In the genomic region with DNA sequence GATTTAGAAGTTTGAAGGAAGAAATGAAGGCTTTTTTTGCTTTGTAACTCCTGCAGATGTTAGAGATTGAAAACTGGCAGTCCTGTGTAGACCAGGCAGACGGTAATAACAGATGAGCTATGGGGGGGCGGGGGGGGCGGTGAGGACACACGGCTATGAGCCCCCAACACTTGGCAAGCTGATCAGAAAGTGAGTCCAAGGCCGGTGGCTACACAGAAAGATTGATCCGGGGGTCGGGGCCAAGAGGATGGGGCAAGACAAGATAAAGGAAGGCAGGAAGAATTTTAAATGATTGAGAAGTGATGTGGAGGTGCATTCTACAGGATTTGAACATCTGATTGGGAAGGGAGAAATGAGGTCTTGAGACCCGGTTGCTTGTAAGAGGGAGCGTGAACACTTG, we compare ENCODE assay signal across 8 mouse cellular contexts. TPM values are rescaled to one million over a fixed set of nuclear protein-coding genes. Genes with fewer than 3 reads are reported as not detected.
DNase-seq lines count a peak whose midpoint lies in the region; ATAC-seq and TF ChIP-seq lines count a peak whose summit lies in the region.

No protein-coding gene starts in this region.

- no peak for TF ChIP-seq CTCF in testis, adult 2 months (IDR thresholded peaks at IDR 0.05; ENCODE audit: control insufficient read depth, insufficient read depth, insufficient replicate concordance, low read depth, low read length)

- peak overlapping the region; percentile 96 for H3K4me2 ChIP-seq in liver, embryonic 13.5 days

- peak overlapping the region; percentile 98 for H3K4me3 ChIP-seq in testis, adult 2 months (ENCODE audit: control insufficient read depth, low read depth, low read length)
- H3K4me3 ChIP-seq in liver, embryonic 13.5 days (replicated peaks), result peak overlapping the region; percentile 74

- DNase-seq in cerebellum, postnatal 10 days, result peak; percentile 48 to 59
- DNase-seq in testis, postnatal 10 days (ENCODE audit: low spot score), result no peak
- no peak for DNase-seq in liver, embryonic 13.5 days
- no peak for DNase-seq in adrenal gland, postnatal 25 days
- DNase-seq in retina, postnatal 1 day, result no peak

- H3K4me1 ChIP-seq in testis, adult 2 months (ENCODE audit: control insufficient read depth, insufficient read depth, low read length), result peaks cover 16% of the 10 kb centered on the region
- H3K4me1 ChIP-seq in liver, embryonic 13.5 days (replicated peaks), result peaks cover 22% of the 10 kb centered on the region

- H3K27ac ChIP-seq in testis, adult 2 months (ENCODE audit: control insufficient read depth, insufficient read depth, low read depth, low read length), result peak overlapping the region; percentile 88
- H3K27ac ChIP-seq in liver, embryonic 13.5 days, result no peak overlapping the region

- 31% methylated on average over 9 of the region's 9 CpGs for WGBS in liver, embryonic 13.5 days (ENCODE audit: insufficient replicate concordance)

- H3K9me3 ChIP-seq in liver, embryonic 13.5 days (replicated peaks), result no peaks in the 10 kb centered on the region

- no peaks in the 10 kb centered on the region for H3K27me3 ChIP-seq in testis, adult 2 months (ENCODE audit: control insufficient read depth, insufficient read depth, low read length)
- peaks cover 81% of the 10 kb centered on the region for H3K27me3 ChIP-seq in liver, embryonic 13.5 days

- no peak for TF ChIP-seq POLR2A in testis, adult 2 months (IDR thresholded peaks at IDR 0.05; ENCODE audit: control insufficient read depth, low read depth, low read length)

- ATAC-seq in cerebellum, adult (ENCODE audit: insufficient number of reproducible peaks, low FRiP score, low TSS enrichment), result no peak
- no peak for ATAC-seq in liver, embryonic 13.5 days (ENCODE audit: low read depth)
- ATAC-seq in activated CD4-positive, CD25-positive, alpha-beta regulatory T cell, adult 4 months, result no peak

- peaks cover 2% of the 10 kb centered on the region for H3K36me3 ChIP-seq in testis, adult 2 months (ENCODE audit: control insufficient read depth, insufficient read depth, low read length)
- no peaks in the 10 kb centered on the region for H3K36me3 ChIP-seq in liver, embryonic 13.5 days

- no peak overlapping the region; the same call in 1 of the 2 replicates for H3K9ac ChIP-seq in liver, embryonic 13.5 days

RNA-seq across cellular contexts. Expression of a gene that starts 0.4 kb away (rescaled TPM):
- polyA plus RNA-seq in testis, adult 2 months (2012; rRNA removed), result 195 and 220 TPM in 2 replicates
- 4.6 and 6.0 TPM in 2 replicates for polyA plus RNA-seq in liver, embryonic 13.5 days (2015; fragmentation: Nextera tagmentation; extraction: Ambion mirVana)
- polyA plus RNA-seq in activated CD4-positive, CD25-positive, alpha-beta regulatory T cell, adult 4 months (2017; shearing (Covaris generic)), result under 1 TPM; 0.22 to 0.74 TPM
- 43.8 and 47.3 TPM in 2 replicates for total RNA-seq in adrenal gland, postnatal 25 days (2021)

RNA-seq across cellular contexts. Expression of a gene that starts 59.6 kb away (rescaled TPM):
- 95.2 and 117 TPM in 2 replicates for polyA plus RNA-seq in testis, adult 2 months (2012; rRNA removed)
- 46.0 and 57.4 TPM in 2 replicates for polyA plus RNA-seq in liver, embryonic 13.5 days (2015; fragmentation: Nextera tagmentation; extraction: Ambion mirVana)
- 10 to 100 TPM; 15.4 to 17.0 TPM for polyA plus RNA-seq in activated CD4-positive, CD25-positive, alpha-beta regulatory T cell, adult 4 months (2017; shearing (Covaris generic))
- total RNA-seq in adrenal gland, postnatal 25 days (2021), result 118 and 136 TPM in 2 replicates

Comparison
In these comparisons a context has a peak if more than half of its experiments do, and no peak if none do; other contexts are left out.
1. DNase-seq: peak in cerebellum, postnatal 10 days (2 of 2); none in testis, postnatal 10 days (single experiment), liver, embryonic 13.5 days (single experiment), adrenal gland, postnatal 25 days (single experiment) and retina, postnatal 1 day (single experiment).
2. RNA of a gene that starts 0.4 kb away (polyA plus RNA-seq): 195 to 220 TPM in testis, adult 2 months; 4.6 to 6.0 TPM in liver, embryonic 13.5 days and 0.22 to 0.74 TPM in activated CD4-positive, CD25-positive, alpha-beta regulatory T cell, adult 4 months; every median in the first group is over 10 times any median in the second.